Mouse (Mus musculus) olfactory bulb, adult 2 months (tissue): Measurements from ENCODE around the gene Nelfe.

ENCODE experiments used
- CTCF ChIP-seq: fragments of 200-500 bp; IDR thresholded peaks from 2 replicates; pipeline ENCODE4 v1.5.1; 2012; ENCODE audit warnings: low read depth, mild to moderate bottlenecking, low read length, moderate library complexity; ENCODE audit not compliant: insufficient read depth
- POLR2A ChIP-seq: fragments of 200-500 bp; IDR thresholded peaks from 2 replicates; pipeline ENCODE4 v1.6.1; 2012; ENCODE audit warnings: mild to moderate bottlenecking, low read depth, low read length, moderate library complexity; ENCODE audit not compliant: insufficient read depth

DNA sequence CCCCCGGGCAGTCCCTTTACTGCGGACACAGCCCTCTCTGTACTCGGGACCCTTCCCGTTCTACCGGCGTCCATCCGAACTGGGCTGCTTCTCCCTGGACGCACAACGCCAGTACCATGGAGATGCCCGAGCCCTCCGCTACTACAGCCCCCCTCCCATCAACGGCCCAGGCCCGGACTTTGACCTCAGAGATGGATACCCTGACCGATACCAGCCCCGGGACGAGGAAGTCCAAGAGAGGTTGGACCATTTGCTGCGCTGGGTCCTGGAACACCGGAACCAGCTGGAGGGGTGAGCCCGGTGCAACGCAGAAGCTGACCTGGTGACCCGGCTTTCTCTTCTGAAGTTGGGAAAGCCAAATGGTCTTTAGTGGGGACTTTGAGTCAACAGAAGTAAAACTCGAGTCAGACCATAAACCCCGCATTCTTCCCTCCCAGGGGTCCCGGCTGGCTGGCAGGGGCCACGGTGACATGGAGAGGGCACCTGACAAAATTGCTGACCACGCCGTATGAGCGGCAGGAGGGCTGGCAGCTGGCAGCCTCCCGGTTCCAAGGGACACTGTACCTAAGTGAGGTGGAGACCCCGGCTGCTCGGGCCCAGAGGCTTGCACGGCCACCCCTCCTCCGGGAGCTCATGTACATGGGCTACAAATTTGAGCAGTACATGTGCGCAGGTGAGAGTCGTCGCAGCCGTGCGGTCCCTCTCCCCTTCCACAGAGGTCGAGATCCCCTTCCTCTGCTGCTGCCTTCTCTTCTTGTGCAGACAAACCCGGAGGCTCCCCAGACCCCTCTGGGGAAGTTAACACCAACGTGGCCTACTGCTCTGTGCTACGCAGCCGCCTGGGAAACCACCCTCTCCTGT is 12.5 kb upstream of the Nelfe start:
- TF ChIP-seq POLR2A (no peak), CTCF (no peak)
